Mouse (Mus musculus): Measurements from ENCODE around the gene Espn. TPM values are rescaled to one million over a fixed set of nuclear protein-coding genes. Genes with fewer than 3 reads are reported as not detected.

The Espn gene
- polyA plus RNA-seq (2012; rRNA removed): 0.38 and 0.48 TPM in 2 replicates

DNA sequence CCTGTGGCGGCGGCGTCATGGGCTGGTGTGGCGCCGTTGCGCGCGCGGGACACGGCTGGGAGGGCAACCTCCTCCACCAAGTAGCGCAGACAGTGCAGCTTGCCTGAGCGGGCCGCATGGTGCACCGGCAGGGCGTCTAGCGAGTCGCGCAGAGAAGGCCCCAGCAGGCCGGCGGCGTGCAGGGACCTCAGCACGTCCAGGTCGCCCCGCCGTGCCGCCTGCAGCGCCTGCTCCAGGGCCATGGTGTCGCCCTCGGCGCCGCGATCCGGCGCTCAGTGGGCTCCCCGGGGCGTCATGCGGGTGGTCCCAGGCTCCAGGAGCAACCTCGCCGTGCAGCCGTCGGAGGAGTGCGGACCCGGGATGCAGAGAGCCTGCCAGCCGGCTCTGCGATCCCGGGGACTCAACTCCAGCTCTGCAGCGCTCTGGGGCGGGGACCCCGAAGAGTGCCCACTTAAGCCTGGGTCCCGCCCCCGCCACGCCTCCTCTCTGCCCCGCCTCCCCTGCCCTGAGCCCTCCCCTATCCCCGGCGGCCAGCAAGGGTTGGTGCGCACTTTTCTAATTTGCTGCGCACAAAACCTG lies at the start of gene Espn:
Gene Espn (minus strand): TSS at position 406 of the 579 bp plus-strand sequence.
- DNase-seq (ENCODE audit: low read depth): peak; percentile 74

DNA sequence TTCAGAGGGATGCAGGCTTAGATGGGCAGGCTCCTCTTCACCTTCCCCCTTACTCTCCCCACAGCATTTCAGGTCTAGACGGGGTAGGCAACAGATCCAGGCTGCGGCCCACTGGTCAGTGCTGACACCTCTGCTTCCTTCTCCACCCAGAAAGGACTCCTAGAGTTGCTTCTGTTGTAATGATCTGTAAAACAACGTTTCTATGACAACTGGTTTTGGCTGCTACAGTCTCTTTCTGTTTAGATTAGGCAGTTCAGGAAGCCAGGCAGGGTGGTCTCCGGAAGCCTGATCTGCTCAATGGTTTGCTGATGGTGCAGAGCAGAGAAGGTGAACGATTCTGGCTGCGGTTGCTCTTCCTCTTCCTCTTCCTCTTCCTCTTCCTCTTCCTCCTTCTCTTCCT lies 49.3 kb upstream of the Espn start:
- DNase-seq (ENCODE audit: low read depth): peak; percentile 20
- no peak for TF ChIP-seq CTCF (IDR thresholded peaks at IDR 0.05; ENCODE audit: borderline replicate concordance, extremely low read depth, insufficient read depth, insufficient read length)
- no peak for TF ChIP-seq POLR2A (IDR thresholded peaks at IDR 0.05; ENCODE audit: borderline replicate concordance, extremely low read depth, insufficient read depth, insufficient read length, poor library complexity, severe bottlenecking)

More for the DNA sequence above, at the start of gene Espn:
- no peak for TF ChIP-seq CTCF (IDR thresholded peaks at IDR 0.05; ENCODE audit: borderline replicate concordance, extremely low read depth, insufficient read depth, insufficient read length)
- no peak for TF ChIP-seq POLR2A (IDR thresholded peaks at IDR 0.05; ENCODE audit: borderline replicate concordance, extremely low read depth, insufficient read depth, insufficient read length, poor library complexity, severe bottlenecking)

DNA sequence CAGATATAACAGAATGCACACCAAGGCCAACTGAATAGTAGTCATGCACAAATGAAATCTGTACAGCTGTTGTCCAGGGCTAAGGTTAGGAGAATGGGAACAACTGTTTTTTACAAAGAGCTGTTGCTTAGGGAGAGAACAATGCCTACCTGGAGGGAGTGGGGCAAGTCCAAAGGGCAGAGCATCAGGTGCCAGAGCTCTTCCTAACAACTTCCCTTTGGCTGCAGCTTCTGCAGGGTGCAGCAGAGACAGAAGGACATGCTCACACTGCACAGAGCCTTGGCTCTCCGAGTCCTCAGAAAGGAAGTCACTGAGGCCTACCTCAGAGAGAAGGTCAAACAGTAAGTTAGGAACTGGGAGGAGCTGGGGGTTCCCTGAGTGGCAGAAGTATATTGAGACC lies 47.4 kb upstream of the Espn start:
- TF ChIP-seq POLR2A (IDR thresholded peaks at IDR 0.05; ENCODE audit: borderline replicate concordance, extremely low read depth, insufficient read depth, insufficient read length, poor library complexity, severe bottlenecking) (no peak), CTCF (IDR thresholded peaks at IDR 0.05; ENCODE audit: borderline replicate concordance, extremely low read depth, insufficient read depth, insufficient read length) (no peak)
- no peak for DNase-seq (ENCODE audit: low read depth)

DNA sequence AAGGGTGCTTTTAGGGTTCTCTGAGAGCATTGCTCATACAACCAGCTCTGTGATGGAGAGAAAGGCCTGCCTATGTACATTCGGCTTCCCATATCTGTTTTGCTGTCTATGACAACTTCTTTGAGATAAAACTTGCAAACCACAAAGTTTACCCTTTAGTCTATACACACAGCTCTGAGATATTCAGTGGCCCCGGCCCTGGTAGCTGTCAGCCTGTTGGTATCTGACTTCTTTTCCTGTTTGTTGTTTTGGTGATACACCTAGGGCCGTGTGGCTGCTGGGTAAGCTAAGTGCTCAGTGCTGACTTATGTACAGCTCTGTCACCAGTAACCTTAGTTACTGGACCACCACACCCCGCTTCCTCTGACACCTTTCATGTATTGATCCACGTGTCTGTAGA lies 45.4 kb upstream of the Espn start:
- DNase-seq (ENCODE audit: low read depth): no peak
- TF ChIP-seq POLR2A (IDR thresholded peaks at IDR 0.05; ENCODE audit: borderline replicate concordance, extremely low read depth, insufficient read depth, insufficient read length, poor library complexity, severe bottlenecking): no peak
- no peak for TF ChIP-seq CTCF (IDR thresholded peaks at IDR 0.05; ENCODE audit: borderline replicate concordance, extremely low read depth, insufficient read depth, insufficient read length)

DNA sequence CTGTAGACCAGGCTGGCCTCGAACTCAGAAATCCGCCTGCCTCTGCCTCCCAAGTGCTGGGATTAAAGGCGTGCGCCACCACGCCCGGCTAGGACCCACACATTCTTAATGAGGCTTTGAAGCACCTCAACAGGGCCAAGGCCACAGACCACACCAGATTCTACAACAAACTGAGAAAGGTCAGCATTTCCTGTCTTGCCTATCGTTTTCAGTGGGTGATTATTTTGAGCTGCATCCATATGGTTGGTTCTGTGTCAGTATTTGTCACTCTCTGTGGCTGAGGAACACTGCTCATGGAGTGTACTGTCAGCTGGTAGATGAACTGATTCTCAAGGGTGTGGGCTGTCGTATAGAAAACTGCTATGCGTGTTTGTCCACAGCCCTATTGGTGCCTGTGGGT lies 44.1 kb upstream of the Espn start:
- no peak for DNase-seq (ENCODE audit: low read depth)
- TF ChIP-seq CTCF (IDR thresholded peaks at IDR 0.05; ENCODE audit: borderline replicate concordance, extremely low read depth, insufficient read depth, insufficient read length) (no peak), POLR2A (IDR thresholded peaks at IDR 0.05; ENCODE audit: borderline replicate concordance, extremely low read depth, insufficient read depth, insufficient read length, poor library complexity, severe bottlenecking) (no peak)

DNA sequence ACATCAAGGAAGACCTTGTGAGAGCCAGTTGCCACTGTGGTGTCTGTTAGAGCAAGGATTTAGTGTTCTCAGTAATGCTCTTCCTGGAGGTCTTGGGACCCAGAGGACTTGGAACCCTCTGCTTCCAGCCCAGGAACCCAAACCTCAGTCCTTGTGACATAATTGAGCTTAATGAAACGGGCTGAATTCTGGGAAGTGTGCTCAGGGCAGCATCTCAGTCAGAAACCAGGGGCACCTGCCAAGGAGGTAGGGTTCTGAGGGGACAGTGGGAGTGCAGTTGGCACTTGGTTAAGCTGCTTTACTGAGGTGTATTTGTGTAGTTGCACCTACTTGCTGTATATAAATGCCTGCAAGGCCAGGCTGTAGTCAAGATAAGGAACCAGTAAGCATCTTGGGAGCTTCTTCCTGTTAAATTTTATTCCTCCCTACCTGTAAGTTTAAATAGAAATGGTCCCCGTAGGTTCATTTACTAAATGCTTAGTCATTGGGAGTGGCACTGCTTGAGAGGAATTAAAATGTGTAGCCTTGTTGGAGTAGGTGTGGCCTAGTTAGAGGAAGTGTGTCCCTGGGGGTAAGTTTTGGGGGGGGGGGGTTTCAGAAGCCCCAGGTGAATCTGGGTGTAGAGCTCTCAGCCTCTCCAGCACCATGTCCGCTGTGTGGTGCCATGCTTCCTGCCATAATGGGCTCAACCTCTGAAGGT lies 42.5 kb upstream of the Espn start:
- TF ChIP-seq CTCF (IDR thresholded peaks at IDR 0.05; ENCODE audit: borderline replicate concordance, extremely low read depth, insufficient read depth, insufficient read length) (no peak), POLR2A (IDR thresholded peaks at IDR 0.05; ENCODE audit: borderline replicate concordance, extremely low read depth, insufficient read depth, insufficient read length, poor library complexity, severe bottlenecking) (no peak)
- no peak for DNase-seq (ENCODE audit: low read depth)

DNA sequence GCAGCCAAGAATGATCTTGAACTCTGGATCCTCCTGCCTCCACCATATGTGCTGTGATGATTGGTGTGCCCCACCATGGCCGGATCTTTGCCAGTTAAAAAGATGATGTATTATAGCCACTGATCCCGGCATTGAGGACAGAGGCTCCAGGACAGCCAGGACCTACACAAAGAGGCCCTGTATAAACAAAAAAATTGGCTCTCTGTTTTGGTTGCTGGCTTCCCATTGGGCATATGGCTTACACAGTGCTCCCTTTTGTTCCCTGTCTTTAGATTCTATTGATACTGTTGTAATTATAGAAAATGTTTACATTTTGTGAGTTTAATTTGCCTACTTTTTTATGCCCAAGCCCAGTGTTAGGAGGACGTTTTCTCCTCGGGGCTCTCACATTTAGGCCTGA lies 40.4 kb upstream of the Espn start:
- peak; percentile 65 for DNase-seq (ENCODE audit: low read depth)
- TF ChIP-seq POLR2A (IDR thresholded peaks at IDR 0.05; ENCODE audit: borderline replicate concordance, extremely low read depth, insufficient read depth, insufficient read length, poor library complexity, severe bottlenecking): no peak
- TF ChIP-seq CTCF (IDR thresholded peaks at IDR 0.05; ENCODE audit: borderline replicate concordance, extremely low read depth, insufficient read depth, insufficient read length): no peak

DNA sequence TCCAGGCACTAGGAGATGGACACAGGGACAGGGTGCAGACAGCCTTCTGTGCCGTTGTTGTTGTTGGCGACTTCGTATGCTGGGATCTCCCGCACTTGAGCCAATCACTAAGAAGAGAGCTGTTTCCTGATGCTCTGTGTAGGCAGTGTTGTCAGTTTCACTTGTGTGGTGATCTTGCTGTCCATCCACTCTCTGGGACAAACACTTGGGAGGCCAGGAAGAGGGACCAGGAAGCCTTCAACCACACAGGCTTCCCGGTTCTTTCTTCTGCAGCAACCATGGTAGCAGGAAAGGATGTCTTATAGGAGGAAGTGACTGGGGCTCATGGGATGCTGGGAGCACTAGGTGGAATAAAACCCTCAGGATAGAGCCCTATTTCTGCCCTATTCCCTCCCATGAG lies 38.5 kb upstream of the Espn start:
- no peak for DNase-seq (ENCODE audit: low read depth)
- TF ChIP-seq POLR2A (IDR thresholded peaks at IDR 0.05; ENCODE audit: borderline replicate concordance, extremely low read depth, insufficient read depth, insufficient read length, poor library complexity, severe bottlenecking) (no peak), CTCF (IDR thresholded peaks at IDR 0.05; ENCODE audit: borderline replicate concordance, extremely low read depth, insufficient read depth, insufficient read length) (no peak)

DNA sequence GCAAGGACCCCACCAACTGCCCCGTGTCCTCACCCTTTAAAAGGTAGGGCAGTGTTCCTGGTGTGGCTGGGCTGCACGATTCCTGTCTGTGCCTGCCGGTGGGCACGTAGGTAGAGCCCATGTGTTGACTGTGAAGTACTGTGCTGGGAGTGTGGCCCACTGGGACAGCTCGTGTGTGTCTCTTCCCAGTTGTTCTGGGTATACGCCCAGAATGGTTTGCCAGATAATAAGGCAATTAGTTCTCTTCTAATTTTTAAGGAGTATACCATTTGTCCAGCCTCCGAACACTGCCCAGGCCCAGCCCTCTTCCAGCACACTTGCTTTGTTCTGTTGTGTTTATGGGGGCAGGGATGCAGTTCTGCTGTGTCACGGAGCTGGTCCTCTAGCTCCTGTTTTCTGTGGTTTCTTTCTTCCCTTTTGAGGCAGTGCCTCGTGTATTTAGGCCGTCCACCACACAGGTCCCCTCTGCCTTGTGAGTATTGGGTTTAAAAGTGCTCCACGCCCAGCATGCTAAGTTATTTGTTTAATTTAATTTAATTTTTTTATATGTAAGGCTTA lies 38.0 kb upstream of the Espn start:
- TF ChIP-seq CTCF (IDR thresholded peaks at IDR 0.05; ENCODE audit: borderline replicate concordance, extremely low read depth, insufficient read depth, insufficient read length) (no peak), POLR2A (IDR thresholded peaks at IDR 0.05; ENCODE audit: borderline replicate concordance, extremely low read depth, insufficient read depth, insufficient read length, poor library complexity, severe bottlenecking) (no peak)
- DNase-seq (ENCODE audit: low read depth): peak; percentile 52

DNA sequence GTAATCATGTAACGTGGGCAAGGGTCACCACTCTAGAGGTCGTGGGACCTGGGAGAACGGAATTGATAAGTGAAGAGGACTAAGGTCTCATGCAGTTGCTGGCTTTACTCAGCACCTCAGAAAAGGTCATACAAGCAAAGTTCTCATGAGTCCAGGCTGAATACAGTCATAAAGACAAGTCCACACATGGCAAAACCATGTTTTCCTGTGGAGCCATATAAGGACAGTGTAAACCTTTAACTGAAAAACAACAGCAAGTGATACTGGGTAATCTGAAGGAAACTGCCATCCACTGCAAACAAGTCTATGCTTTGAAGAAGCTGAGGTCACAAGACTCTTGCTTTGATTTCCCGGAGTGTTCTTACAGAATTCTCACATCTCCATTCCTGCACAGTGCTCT lies 37.5 kb upstream of the Espn start:
- TF ChIP-seq CTCF (IDR thresholded peaks at IDR 0.05; ENCODE audit: borderline replicate concordance, extremely low read depth, insufficient read depth, insufficient read length): no peak
- no peak for TF ChIP-seq POLR2A (IDR thresholded peaks at IDR 0.05; ENCODE audit: borderline replicate concordance, extremely low read depth, insufficient read depth, insufficient read length, poor library complexity, severe bottlenecking)
- no peak for DNase-seq (ENCODE audit: low read depth)

DNA sequence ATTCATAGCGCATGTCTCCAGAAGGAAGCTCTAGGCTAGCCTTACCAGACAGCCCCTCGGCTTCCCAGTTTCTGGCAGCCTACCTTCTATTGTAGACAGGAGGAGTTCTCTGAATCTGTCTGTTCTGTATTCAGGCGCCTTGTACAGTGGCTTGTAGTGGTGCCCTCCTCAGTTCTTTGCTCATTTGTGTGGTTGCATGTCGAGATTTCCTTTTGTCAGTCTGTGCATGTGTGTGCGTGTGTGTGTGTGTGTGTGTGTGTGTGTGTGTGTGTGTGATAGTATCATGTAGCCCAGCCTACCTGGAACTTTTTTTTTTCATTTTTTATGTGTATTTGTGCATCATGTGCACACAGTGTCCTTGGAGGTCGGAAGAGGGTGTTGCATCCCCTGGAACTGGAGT lies 36.9 kb upstream of the Espn start:
- no peak for TF ChIP-seq POLR2A (IDR thresholded peaks at IDR 0.05; ENCODE audit: borderline replicate concordance, extremely low read depth, insufficient read depth, insufficient read length, poor library complexity, severe bottlenecking)
- no peak for TF ChIP-seq CTCF (IDR thresholded peaks at IDR 0.05; ENCODE audit: borderline replicate concordance, extremely low read depth, insufficient read depth, insufficient read length)
- DNase-seq (ENCODE audit: low read depth): no peak

DNA sequence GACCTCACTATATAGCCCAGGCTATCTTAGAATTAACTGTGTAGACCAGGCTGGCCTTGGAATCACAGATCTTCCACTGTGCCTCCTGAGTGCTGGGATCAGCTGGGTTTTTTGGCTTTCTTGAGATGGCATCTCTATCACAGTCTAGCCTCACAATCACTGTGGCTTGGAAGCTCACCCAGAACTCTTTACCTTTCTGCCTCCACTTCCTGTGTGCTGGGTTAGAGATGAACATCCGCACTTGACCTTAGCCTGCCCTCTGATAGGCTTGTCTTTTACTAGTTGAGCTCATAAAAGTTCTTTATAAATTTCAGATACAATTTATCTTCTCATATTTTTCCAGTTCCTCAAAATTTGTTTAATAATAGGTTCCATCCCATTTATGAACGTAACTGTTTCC lies 36.5 kb upstream of the Espn start:
- no peak for DNase-seq (ENCODE audit: low read depth)
- TF ChIP-seq POLR2A (IDR thresholded peaks at IDR 0.05; ENCODE audit: borderline replicate concordance, extremely low read depth, insufficient read depth, insufficient read length, poor library complexity, severe bottlenecking) (no peak), CTCF (IDR thresholded peaks at IDR 0.05; ENCODE audit: borderline replicate concordance, extremely low read depth, insufficient read depth, insufficient read length) (no peak)

All from brain, embryonic 14.5 days (tissue).